Mouse (Mus musculus) cortical plate, adult 2 months (tissue): ENCODE data around the gene Muc16.

ENCODE experiments used
- CTCF ChIP-seq: fragments of 200-500 bp; IDR thresholded peaks from 2 replicates; pipeline ENCODE4 v1.5.1; 2011; ENCODE audit warnings: mild to moderate bottlenecking, control low read depth, low read length; ENCODE audit not compliant: insufficient read depth; ENCODE audit errors: extremely low read depth
- POLR2A ChIP-seq: fragments of 200-500 bp; IDR thresholded peaks from 2 replicates; pipeline ENCODE4 v1.6.1; 2011; ENCODE audit warnings: mild to moderate bottlenecking, low read length, control low read depth; ENCODE audit not compliant: insufficient read depth; ENCODE audit errors: extremely low read depth

DNA sequence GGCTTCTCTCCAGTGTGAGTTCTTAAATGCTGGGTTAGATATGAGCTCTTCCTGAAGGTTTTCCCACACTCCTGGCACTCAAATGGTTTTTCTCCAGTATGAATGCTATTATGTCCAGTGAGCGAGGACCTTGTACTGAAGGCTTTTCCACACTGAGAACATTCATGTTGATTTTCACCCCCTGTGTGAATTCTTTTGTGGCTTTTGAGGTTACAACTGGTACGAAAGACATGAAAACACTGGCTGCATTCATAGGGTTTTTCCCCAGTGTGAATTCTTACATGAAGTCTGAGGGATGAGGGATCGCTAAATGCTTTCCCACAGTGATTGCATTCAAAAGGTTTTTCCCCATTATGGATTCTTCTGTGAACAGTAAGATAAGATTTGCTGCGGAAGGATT, 217.8 kb downstream of the Muc16 start:
- TF ChIP-seq POLR2A = no peak
- no peak for TF ChIP-seq CTCF
